Mouse (Mus musculus) kidney, adult 2 months (tissue): ENCODE data around the gene Gm20379.

Experiments used
- CTCF ChIP-seq: fragments of 200-500 bp; conservative IDR thresholded peaks from 2 replicates; pipeline ENCODE4 v1.5.1; 2011; ENCODE audit warnings: low read depth, mild to moderate bottlenecking, control low read depth, low read length, moderate library complexity, mixed read lengths; ENCODE audit not compliant: insufficient read depth, insufficient read length
- POLR2A ChIP-seq: fragments of 200-500 bp; IDR thresholded peaks from one replicate; pipeline ENCODE4 v1.6.1; 2011; ENCODE audit warnings: low read depth, low read length, control low read depth

DNA sequence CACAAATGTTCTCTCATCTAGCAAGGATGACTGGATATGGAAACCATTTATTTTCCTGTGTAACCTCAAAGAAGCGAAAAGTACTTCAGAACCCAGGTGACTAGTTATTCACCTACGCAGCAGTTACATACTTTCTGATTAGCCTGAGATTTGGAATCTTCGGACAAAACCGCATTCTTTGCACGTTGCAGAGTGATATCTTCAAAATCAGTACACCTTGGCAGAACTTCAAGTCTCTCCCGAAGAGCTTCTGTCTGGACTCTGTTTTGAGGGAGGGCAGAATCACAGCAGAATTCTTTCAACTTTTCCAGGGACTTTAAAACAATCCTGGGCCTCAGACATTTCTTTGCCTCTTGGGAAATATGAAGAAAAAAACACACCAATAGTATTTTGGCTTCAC lies 45.3 kb downstream of the Gm20379 start:
- TF ChIP-seq CTCF: no peak
- no peak for TF ChIP-seq POLR2A
